Mouse (Mus musculus) left cerebral cortex, postnatal 14 days (tissue): ENCODE results near the gene Esrrb. TPM values are rescaled to one million over a fixed set of nuclear protein-coding genes. Genes with fewer than 3 reads are reported as not detected.

Source experiments
- DNase-seq, 2 experiments: peaks; one replicate each; pipeline ENCODE4 v3.0.0; 2021 to 2022; ENCODE audit warnings: low spot score in 2 of 2, mixed read lengths in 1 of 2
- intact Hi-C: fragments of 180-260 bp; cut with DNase I; formaldehyde crosslinking; loops from one replicate; pipeline ENCODE4 v1.15.1; 2025
- long read RNA-seq, 2 experiments: library from polyadenylated mRNA; stranded (forward); transcript quantifications; one replicate each; pipeline ENCODE4 v2.0.0; 2021
- total RNA-seq, 2 experiments: library from RNA; stranded (reverse); gene quantifications; 2 replicates each; pipeline ENCODE4 v1.2.3; 2021

Esrrb gene
- total RNA-seq = 1 to 10 TPM; 1.8 to 1.9 TPM
- long read RNA-seq, experiment 1, partial matches to known transcripts = 0 of 2 reads
- long read RNA-seq, experiment 1, other reads (novel, unspliced or antisense) = 2 of 2 reads
- long read RNA-seq, experiment 2 = 0 reads

- intact Hi-C loops = no loop called here
- DNase-seq = no peak
Measured at GRCm38 (mm10) chr12:86360696-86361631, at the start of gene Esrrb. Gene Esrrb (plus strand): TSS chr12:86361117.

- intact Hi-C loops = no loop called here
Measured at GRCm38 (mm10) chr12:86320629-86321028, 40.3 kb upstream of the Esrrb start.

GRCm38 (mm10) chr12:86324297-86324696 is 36.6 kb upstream of the Esrrb start:
- no peak for DNase-seq
- intact Hi-C loops = no loop called here

More at GRCm38 (mm10) chr12:86320629-86321028, 40.3 kb upstream of the Esrrb start:
- no peak for DNase-seq

- intact Hi-C loops = no loop called here
- no peak for DNase-seq
Measured at GRCm38 (mm10) chr12:86329813-86330212, 31.1 kb upstream of the Esrrb start.

DNA sequence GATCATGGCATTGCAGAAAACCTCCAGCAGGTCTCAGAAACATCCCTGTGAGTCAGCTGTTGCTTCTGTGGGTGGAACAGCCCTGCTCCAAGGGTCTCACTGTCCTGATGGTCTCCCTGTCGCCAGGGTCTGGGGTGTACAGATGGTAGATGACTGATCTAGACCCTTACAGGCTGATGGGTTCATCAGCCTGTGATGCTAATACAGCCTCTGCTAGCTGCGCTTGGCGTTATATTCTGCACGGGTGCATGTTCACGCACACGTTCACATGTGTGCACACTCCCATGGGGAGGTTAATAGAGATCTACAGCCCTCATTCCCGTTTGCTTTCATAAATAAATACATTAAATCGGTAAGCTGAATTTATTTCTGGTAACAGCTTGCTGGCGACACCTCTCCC is 30.2 kb upstream of the Esrrb start:
- intact Hi-C loops = no loop called here
- DNase-seq = peak; percentile 10 to 14

DNA sequence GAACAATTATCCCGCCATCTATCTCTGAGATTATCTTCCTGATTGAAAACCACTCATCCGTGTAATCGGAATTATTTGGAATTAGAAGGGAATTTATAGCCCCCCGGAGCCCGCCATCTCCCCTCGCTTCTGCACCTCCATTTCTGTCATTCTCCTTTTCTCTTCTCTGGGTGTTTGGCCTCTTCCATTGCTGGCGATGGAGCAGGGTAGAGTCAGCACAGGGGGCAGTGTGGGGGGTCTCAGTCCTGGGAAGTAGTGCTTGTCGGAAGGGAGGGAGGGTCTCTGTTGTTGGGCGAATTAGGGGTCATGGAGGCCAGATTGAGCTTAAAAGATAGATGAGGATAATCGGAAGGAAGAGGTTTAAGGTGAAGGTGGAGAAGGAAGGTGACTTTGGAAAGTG is 29.7 kb upstream of the Esrrb start:
- intact Hi-C loops = no loop called here
- DNase-seq = no peak

DNA sequence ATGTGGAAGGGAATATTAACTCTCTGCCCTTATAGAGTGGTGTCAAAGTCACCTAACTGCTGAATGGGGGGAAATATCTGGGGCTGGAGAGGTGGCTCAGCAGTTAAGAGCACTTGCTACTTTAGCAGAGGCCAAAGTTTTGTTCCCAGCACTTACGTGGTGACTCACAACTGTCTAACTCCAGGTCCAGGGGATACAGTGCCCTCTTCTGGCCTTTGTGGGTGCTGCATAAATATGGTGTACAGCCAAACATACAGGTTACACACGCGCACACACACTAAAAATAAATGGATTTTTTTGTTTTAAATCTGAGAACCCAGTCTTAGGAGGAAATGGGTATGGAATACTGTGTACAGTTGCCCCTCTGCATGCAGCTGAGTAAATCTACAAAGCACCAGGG is 24.7 kb upstream of the Esrrb start:
- intact Hi-C loops = no loop called here
- no peak for DNase-seq

- DNase-seq = no peak
- intact Hi-C loops = no loop called here
Measured at GRCm38 (mm10) chr12:86336887-86337286, 24.0 kb upstream of the Esrrb start.

DNA sequence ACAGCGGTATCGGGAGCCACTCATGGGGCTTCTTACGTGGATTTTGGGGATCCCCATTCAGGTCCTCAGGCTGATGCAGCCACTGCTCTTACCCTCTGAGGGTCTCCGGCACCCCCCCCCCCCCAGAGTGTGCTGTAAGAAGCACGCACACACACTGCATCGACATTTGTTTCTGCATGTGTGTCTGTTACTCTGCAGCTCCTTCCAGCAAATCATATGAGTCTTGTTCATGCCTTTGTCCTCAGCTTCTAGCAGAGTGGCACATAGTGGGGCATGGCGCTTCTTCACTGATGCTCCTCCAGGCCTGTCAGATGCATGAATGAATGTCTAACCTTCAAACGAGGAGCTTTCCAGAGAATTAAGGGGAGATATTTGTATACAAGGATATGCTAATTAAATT is 11.4 kb upstream of the Esrrb start:
- intact Hi-C loops = no loop called here
- DNase-seq = no peak

GRCm38 (mm10) chr12:86359406-86359805 is 1.5 kb upstream of the Esrrb start:
- intact Hi-C loops = no loop called here
- DNase-seq = no peak

DNA sequence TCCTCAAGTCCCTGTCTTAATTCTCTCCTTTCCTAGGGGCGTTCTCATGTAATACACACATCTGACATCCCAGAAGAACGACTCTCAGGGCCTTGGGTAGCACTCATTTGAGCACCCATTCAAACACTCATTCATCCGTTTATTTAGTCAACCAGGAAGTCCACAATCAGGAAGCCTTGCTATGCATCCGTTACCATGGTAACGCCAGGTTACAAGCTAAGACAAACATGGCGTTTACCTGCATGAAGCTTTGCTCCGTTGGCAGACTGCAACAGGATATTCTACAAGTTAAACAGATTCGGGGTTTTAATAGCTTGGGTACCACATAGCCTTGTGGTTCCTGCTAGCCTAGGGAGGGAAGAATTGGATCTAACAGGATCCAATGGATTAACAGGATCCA is 1.0 kb upstream of the Esrrb start:
- intact Hi-C loops = no loop called here
- no peak for DNase-seq

DNA sequence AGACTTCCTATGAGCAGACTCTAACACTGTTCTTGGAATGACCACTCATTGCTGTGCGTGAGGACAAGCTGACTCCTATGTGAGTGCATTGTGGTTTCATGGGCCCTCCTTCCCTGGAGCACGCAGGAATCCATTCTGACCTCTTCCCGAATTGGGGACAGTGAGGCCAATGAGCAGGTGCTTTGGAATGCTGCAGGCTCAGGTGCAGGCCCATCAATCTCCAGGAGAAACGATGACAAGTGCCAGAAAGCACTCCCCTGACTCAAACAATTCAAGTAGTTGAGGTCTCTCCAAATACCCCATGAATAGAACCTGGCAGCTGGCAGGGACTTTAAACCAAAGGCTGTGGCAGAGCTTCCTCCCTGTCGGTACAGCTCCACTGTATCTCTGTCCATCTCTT is 3.4 kb downstream of the Esrrb start:
- intact Hi-C loops = no loop called here
- no peak for DNase-seq

- no peak for DNase-seq
- intact Hi-C loops = no loop called here
Measured at GRCm38 (mm10) chr12:86364756-86365155, 3.8 kb downstream of the Esrrb start.

DNA sequence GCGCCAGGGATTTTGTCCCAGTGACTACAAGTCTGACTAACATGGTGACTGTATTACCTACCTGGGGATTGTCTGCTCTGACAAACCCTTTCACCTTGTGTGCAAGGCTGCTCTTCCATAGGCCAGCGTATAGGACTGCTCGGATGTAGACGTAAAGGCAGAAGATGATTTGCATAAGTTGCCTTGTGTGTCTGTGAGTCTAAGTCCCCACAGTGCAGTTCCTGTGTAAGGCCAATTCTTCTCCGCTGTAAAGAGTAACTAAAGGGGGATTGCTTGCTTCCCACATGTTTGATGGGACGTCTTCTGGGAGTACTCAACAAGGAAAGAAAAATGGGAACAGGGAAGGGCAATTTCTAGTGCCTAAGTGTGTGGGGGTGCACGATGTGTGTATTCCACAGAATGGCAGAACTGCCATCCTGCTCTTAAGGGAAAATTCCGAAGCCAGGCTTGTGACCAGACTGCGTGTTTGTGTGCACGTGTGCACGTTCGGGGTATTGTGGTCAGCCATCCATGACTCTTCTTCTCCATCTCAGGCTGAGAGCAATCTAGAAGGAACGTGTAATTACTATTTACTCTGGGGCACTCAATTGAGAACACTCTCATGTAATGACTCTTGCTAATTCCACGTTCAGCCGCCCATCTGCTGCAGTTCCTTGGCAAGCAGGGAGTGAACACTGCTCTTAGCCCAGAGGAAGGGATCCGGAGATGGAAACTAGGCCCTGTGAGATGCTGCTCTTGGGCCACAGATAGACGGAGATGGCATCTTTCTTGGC is 9.9 kb downstream of the Esrrb start:
- intact Hi-C loops = no loop called here
- peak; percentile 17 to 23 for DNase-seq

- intact Hi-C loops = no loop called here
- DNase-seq = no peak
Measured at GRCm38 (mm10) chr12:86374286-86374685, 13.4 kb downstream of the Esrrb start.

- no peak for DNase-seq
- intact Hi-C loops = no loop called here
Measured at GRCm38 (mm10) chr12:86379672-86380213, 18.8 kb downstream of the Esrrb start.

DNA sequence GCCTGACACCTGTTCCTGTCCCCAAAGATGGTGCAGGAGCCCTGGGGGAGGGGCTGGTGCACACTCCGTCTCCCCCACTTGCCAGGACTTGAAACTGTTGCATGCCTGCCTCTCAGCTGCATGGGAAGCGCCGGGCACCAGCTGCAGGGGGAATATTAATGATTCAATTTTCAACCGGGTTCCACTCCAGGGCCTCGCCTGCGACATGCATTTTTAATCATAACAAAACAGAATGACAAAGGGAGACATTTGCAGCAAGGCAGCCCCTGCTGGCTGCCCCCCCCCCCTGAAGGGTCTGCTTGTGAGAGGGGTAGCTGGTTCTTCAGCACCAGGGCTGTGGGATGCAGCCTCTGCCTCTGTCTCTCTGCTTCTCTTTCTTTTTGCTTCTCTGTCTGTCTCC is 22.9 kb downstream of the Esrrb start:
- intact Hi-C loops = no loop called here
- DNase-seq = no peak

DNA sequence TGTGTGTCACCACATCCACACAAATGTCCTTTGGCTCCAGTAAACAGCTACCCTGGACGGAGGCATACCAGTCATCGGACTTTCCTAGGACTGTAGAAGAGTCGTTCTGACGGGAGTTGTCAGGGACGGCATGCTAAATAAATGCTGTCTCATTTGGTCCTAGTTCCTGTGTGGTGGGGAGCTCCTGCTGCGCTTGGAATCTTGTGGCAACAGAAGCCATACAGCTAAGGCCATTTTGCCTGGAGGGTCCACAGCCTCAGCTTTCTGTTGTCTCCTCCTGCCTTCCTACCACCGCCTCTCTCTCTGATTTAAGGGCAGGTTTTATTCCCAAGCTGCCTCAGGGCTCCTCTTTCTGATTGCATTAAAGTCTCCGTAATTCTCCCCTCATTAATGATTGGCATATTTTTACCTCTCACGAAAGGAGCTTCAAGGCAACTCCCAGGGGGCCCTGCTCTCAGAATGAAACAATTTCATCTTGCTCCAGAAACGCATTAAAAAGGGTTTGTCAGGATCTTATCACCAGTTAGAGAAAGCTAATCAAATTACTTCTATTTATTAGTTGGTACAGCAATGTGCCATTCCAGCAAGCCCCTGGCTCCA is 26.9 kb downstream of the Esrrb start:
- intact Hi-C loops = no loop called here
- no peak for DNase-seq

DNA sequence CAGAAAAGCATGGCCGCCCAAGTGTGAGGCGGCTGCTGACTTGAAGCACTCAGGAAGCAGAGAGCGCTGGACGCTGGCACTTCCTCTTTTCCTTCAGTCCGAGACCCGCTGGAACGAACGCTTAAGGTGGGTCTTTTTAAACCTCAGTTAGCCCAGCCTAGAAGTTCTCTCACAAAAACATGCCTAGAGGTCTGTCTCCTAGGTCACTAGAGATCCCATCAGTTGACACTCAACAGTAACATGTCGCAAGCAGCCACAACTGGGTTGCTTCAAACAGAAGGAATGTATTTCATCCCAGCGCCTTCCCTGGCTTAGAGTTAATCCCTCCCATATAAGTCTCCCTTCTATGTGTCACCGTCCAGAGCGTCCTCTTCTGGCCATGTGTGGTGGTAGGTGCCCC is 33.9 kb downstream of the Esrrb start:
- no peak for DNase-seq
- intact Hi-C loops = no loop called here

GRCm38 (mm10) chr12:86395326-86395725 is 34.4 kb downstream of the Esrrb start:
- no peak for DNase-seq
- intact Hi-C loops = no loop called here
